Mouse (Mus musculus): ENCODE measurements around the gene Rem1.
"Not testable (repeated sequence)": the region's sequence is repeated elsewhere in the genome, so short reads cannot be mapped to it uniquely, and the experiment has no call there.

DNA sequence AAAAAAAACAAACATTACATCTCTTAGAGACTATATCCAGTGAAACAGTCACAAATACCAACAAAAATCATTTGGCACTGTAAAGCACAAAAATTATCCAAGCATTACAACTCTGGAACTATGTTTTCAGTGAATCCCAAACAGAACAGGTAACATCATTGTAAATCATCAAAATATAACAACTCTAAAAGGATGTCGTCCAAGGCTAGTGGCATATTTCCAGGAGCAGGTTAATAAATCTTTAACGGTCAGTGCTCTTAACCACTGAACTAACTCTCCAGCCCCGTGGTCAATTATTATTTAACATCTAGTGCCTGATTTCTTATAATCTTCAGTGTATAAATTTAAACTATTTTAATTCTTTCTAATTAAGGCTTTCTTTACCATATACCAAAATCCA is 39.4 kb downstream of the Rem1 start:
- TF ChIP-seq CTCF, POLR2A (IDR thresholded peaks at IDR 0.05; ENCODE audit: insufficient read depth, low read depth, low read length): not testable (repeated sequence)

All from olfactory bulb, adult 2 months (tissue).